Mouse (Mus musculus) embryonic facial prominence, embryonic 11.5 days (tissue): ENCODE results near the gene Gng7. TPM values are rescaled to one million over a fixed set of nuclear protein-coding genes. Genes with fewer than 3 reads are reported as not detected.

Experiments used
- ATAC-seq: fragments of 200-750 bp; cut with Nextera tagmentation; replicated peaks from 2 replicates; pipeline ENCODE4 v1.8.0; 2017; ENCODE audit warnings: low read depth; ENCODE audit not compliant: insufficient number of reproducible peaks, low FRiP score, low TSS enrichment
- DNase-seq: peaks from one replicate; pipeline ENCODE4 v3.0.0-alpha.2; 2015; ENCODE audit warnings: low spot score
- H3K27ac ChIP-seq: fragments of 300-500 bp; sonication (generic); replicated peaks from 2 replicates; pipeline ENCODE4 v1.5.1; 2014; ENCODE audit warnings: mild to moderate bottlenecking, low read depth, low read length, control low read depth
- H3K27me3 ChIP-seq: fragments of 300-500 bp; sonication (generic); 2 replicates; pipeline ENCODE4 v1.6.1; 2014; ENCODE audit warnings: mild to moderate bottlenecking, low read length, moderate library complexity, mixed read lengths; ENCODE audit not compliant: control insufficient read depth, insufficient read depth
- H3K36me3 ChIP-seq: fragments of 300-500 bp; sonication (generic); replicated peaks from 2 replicates; pipeline ENCODE4 v1.6.1; 2014; ENCODE audit warnings: low read depth, mild to moderate bottlenecking, low read length, moderate library complexity, mixed read lengths; ENCODE audit not compliant: control insufficient read depth, insufficient read depth
- H3K4me1 ChIP-seq: fragments of 300-500 bp; sonication (generic); 2 replicates; pipeline ENCODE4 v1.6.1; 2014; ENCODE audit warnings: low read length, mixed read lengths; ENCODE audit not compliant: control insufficient read depth, insufficient read depth
- H3K4me2 ChIP-seq: fragments of 300-500 bp; sonication (generic); 2 replicates; pipeline ENCODE4 v1.6.1; 2014; ENCODE audit warnings: low read depth, mild to moderate bottlenecking, control low read depth, low read length, moderate library complexity
- H3K4me3 ChIP-seq: fragments of 300-500 bp; sonication (generic); 2 replicates; pipeline ENCODE4 v1.5.1; 2014; ENCODE audit warnings: low read depth, low read length, control low read depth
- H3K9ac ChIP-seq: fragments of 300-500 bp; sonication (generic); replicated peaks from 2 replicates; pipeline ENCODE4 v1.6.1; 2014; ENCODE audit warnings: mild to moderate bottlenecking, control low read depth, low read length
- H3K9me3 ChIP-seq: fragments of 300-500 bp; sonication (generic); replicated peaks from 2 replicates; pipeline ENCODE4 v1.6.1; 2016; ENCODE audit warnings: mild to moderate bottlenecking, low read length, inconsistent platforms, mixed read lengths; ENCODE audit not compliant: control insufficient read depth
- WGBS: fragments of 180-500 bp; shearing (Covaris S2); extraction: QIAGEN DNeasy Blood & Tissue Kit; methylation state at CpG from one replicate; pipeline ENCODE4 v1.1.7; 2014; 5-methylcytosine and 5-hydroxymethylcytosine counted together
- polyA plus RNA-seq: library from polyadenylated mRNA; unstranded; fragments of >200 nt; fragmentation: Nextera tagmentation; extraction: Ambion mirVana; gene quantifications from 2 replicates; pipeline ENCODE4 v1.2.1, GENCODE M21; 2014

The Gng7 gene
- polyA plus RNA-seq, 1 experiment from 2014 or later, result 5.4 TPM

- peak overlapping the region; percentile 78 for H3K9ac ChIP-seq
- no peak overlapping the region for H3K27ac ChIP-seq
- H3K36me3 ChIP-seq, result peaks cover 16% of the 10 kb centered on the region
- H3K27me3 ChIP-seq, result no peaks in the 10 kb centered on the region
- no peak for ATAC-seq
- H3K9me3 ChIP-seq, result no peaks in the 10 kb centered on the region
- no peak for DNase-seq
- 16% methylated on average over 25 of the region's 25 CpGs for WGBS
- H3K4me1 ChIP-seq, result peaks cover 5% of the 10 kb centered on the region
- peak overlapping the region; percentile 92 for H3K4me3 ChIP-seq
- peak overlapping the region; percentile 86 for H3K4me2 ChIP-seq
Observed at GRCm38 (mm10) chr10:80899591-80900317, 115.0 kb downstream of the Gng7 start.

GRCm38 (mm10) chr10:80899074-80899473 is 115.7 kb downstream of the Gng7 start:
- no peak overlapping the region for H3K4me3 ChIP-seq
- WGBS, result 91% methylated on average over 8 of the region's 8 CpGs
- H3K27me3 ChIP-seq, result no peaks in the 10 kb centered on the region
- H3K9ac ChIP-seq, result no peak overlapping the region
- H3K27ac ChIP-seq, result no peak overlapping the region
- DNase-seq (no peak), ATAC-seq (no peak)
- H3K4me2 ChIP-seq, result peak overlapping the region; percentile 86; the same call in 1 of the 2 replicates
- H3K36me3 ChIP-seq, result peaks cover 11% of the 10 kb centered on the region
- no peaks in the 10 kb centered on the region for H3K9me3 ChIP-seq
- peaks cover 5% of the 10 kb centered on the region for H3K4me1 ChIP-seq

Other genes with a start within 250 kb of the Gng7 start
- gene Sf3a2, start 216.7 kb downstream of the Gng7 start, polyA plus RNA-seq, result 92.6 and 93.9 TPM in 2 replicates
- gene Plekhj1, start 216.3 kb downstream of the Gng7 start, polyA plus RNA-seq, result 119 and 137 TPM in 2 replicates
- gene Amh, start 209.7 kb downstream of the Gng7 start, polyA plus RNA-seq, result not detected in 2 replicates
- gene Jsrp1, start 201.4 kb downstream of the Gng7 start, polyA plus RNA-seq, result 0.60 and 1.2 TPM in 2 replicates
- gene Oaz1, start 188.3 kb downstream of the Gng7 start, polyA plus RNA-seq, result 1,818 and 1,942 TPM in 2 replicates
- 0.49 and 0.67 TPM in 2 replicates for gene Lingo3, start 170.9 kb downstream of the Gng7 start, polyA plus RNA-seq
- 282 and 329 TPM in 2 replicates for gene Lsm7, start 159.7 kb downstream of the Gng7 start, polyA plus RNA-seq
- gene Sppl2b, start 159.7 kb downstream of the Gng7 start, polyA plus RNA-seq, result 17.1 and 19.7 TPM in 2 replicates
- 0.06 TPM in 2 replicates for gene Tmprss9, start 143.1 kb downstream of the Gng7 start, polyA plus RNA-seq
- gene Timm13, start 114.0 kb downstream of the Gng7 start, polyA plus RNA-seq, result 266 and 347 TPM in 2 replicates
- 18.4 and 19.4 TPM in 2 replicates for gene Lmnb2, start 96.7 kb downstream of the Gng7 start, polyA plus RNA-seq
- 9.9 and 11.6 TPM in 2 replicates for gene Gadd45b, start 84.9 kb downstream of the Gng7 start, polyA plus RNA-seq
- gene Diras1, start 10.7 kb upstream of the Gng7 start, polyA plus RNA-seq, result 1.3 and 1.4 TPM in 2 replicates
- gene Slc39a3, start 22.5 kb upstream of the Gng7 start, polyA plus RNA-seq, result 6.7 and 7.2 TPM in 2 replicates
- gene Sgta, start 45.2 kb upstream of the Gng7 start, polyA plus RNA-seq, result 193 and 218 TPM in 2 replicates
- 56.0 and 56.3 TPM in 2 replicates for gene Thop1, start 55.1 kb upstream of the Gng7 start, polyA plus RNA-seq
- gene Creb3l3, start 83.9 kb upstream of the Gng7 start, polyA plus RNA-seq, result 0.08 TPM in 2 replicates
- gene Map2k2, start 91.0 kb upstream of the Gng7 start, polyA plus RNA-seq, result 191 and 192 TPM in 2 replicates
- gene Zbtb7a, start 120.3 kb upstream of the Gng7 start, polyA plus RNA-seq, result 4.9 and 5.5 TPM in 2 replicates
- 36.1 and 46.5 TPM in 2 replicates for gene Pias4, start 153.0 kb upstream of the Gng7 start, polyA plus RNA-seq
- 417 and 424 TPM in 2 replicates for gene Eef2, start 161.7 kb upstream of the Gng7 start, polyA plus RNA-seq
- gene Dapk3, start 168.1 kb upstream of the Gng7 start, polyA plus RNA-seq, result 47.4 and 49.4 TPM in 2 replicates
- gene 4930442H23Rik, start 168.9 kb upstream of the Gng7 start, polyA plus RNA-seq, result not detected in 2 replicates
- not detected in 2 replicates for gene Nmrk2, start 187.1 kb upstream of the Gng7 start, polyA plus RNA-seq
- 4.1 and 5.3 TPM in 2 replicates for gene Atcay, start 215.9 kb upstream of the Gng7 start, polyA plus RNA-seq
- gene Zfr2, start 218.2 kb upstream of the Gng7 start, polyA plus RNA-seq, result 2.5 and 2.8 TPM in 2 replicates
- 2.6 and 4.0 TPM in 2 replicates for gene Matk, start 238.0 kb upstream of the Gng7 start, polyA plus RNA-seq